Mouse (Mus musculus) cerebellum, postnatal 10 days (tissue): ENCODE data around the gene Dglucy.

Source experiments
- DNase-seq, 2 experiments: peaks; one replicate each; pipeline ENCODE4 v3.0.0; 2021; ENCODE audit warnings: mixed read lengths in 2 of 2

The Dglucy gene

GRCm38 (mm10) chr12:100844546-100844945 is 65.7 kb downstream of the Dglucy start:
- no peak for DNase-seq

DNA sequence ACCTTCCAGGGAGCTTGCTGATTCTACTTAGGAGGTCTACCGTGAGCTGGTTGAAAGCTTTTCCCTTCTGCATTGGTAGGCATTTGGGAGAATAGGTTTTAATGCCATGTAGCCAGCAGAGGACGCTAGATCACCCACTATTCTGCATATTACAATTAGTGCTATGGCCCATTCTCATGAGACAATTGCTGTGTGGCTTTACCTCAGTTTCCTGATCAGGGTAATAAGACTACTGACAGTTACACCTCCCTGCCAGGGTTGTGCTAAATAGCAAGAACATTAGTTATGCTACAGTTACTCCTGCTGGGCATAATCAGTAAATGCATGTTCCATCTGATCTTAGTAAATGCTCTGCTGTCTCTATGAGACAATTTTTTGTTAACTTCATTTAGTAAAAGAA is 67.0 kb downstream of the Dglucy start:
- DNase-seq = no peak

- no peak for DNase-seq
These were observed 67.7 kb downstream of the Dglucy start for GRCm38 (mm10) chr12:100846566-100846965.

GRCm38 (mm10) chr12:100847437-100848080 is 68.7 kb downstream of the Dglucy start:
- DNase-seq = no peak

DNA sequence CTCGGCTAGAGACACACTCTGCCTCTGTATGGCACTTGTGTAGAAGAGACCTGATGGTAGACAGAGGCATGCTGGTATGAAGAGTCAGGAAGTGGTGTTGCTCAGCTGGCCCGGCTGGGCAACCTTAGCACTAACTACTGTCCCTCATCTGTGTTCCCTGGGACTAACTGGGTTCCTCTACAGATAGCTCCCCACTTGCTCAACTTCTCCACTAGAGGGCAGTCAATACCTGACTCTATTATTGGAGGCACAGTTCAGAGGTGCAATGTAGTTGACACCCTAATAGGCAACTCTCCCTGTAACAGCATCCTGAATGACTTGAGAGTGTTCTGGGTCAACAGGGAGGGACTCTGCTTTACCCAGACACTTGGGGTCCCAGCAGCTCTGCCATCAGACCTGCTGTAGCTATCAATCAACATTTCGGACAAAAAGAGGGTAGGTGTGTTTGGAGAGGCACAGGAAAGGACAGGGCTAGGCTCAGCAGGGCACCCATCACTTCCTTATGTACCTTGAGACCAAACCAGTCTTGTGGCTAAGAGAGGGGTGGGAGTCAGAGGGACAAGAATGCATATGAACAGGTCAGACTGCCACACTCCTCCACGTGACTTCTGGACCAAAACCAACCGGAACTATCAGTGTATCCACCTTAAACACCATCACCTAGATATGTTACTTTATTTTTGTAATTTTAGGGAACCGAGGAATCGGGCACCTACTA is 70.7 kb downstream of the Dglucy start:
- peak; percentile 74 to 83 for DNase-seq

DNA sequence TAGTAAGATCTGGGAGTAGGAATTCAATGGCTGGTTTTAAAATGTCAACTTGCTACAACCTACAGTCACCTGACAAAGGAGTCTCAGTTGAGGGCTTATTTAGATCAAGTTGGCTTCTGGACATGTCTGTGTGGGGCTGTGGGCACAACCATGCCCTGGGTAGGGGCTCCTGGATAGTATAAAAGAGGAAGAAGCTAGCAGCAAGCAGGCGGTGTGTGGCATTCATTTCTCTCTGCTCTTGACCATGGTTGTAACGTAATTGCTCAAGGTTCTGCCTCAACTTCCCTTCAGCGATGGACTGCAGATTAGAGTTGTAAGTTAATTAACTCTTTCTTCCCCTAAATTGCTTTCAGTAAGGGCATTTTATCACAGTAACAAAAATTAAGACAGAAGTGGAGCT is 73.5 kb downstream of the Dglucy start:
- DNase-seq = no peak

GRCm38 (mm10) chr12:100856337-100856736 is 77.5 kb downstream of the Dglucy start:
- no peak for DNase-seq

- DNase-seq = peak; percentile 46 to 48
These were observed 78.9 kb downstream of the Dglucy start for GRCm38 (mm10) chr12:100857791-100858190.

DNA sequence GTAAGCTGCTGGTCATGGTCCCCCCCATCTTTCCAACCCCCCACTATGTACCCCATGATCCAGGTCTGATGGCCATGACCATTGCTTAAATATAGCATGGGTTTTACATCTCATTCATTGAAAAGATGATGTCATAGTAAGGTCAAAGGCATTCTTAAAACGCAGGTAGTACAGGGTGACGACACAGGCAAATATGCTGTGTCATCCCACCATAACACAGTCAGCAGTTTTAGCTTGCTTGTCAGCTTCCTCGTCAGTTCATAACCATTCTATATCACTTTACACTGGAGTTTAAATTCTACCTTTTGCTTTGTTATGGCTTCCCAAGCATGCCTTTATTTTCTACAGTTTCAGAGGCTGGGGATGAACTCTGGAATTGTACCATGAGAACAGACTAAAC is 83.4 kb downstream of the Dglucy start:
- DNase-seq = no peak

- DNase-seq = peak; percentile 44 to 46
These were observed 84.1 kb downstream of the Dglucy start for GRCm38 (mm10) chr12:100862856-100863446.

DNA sequence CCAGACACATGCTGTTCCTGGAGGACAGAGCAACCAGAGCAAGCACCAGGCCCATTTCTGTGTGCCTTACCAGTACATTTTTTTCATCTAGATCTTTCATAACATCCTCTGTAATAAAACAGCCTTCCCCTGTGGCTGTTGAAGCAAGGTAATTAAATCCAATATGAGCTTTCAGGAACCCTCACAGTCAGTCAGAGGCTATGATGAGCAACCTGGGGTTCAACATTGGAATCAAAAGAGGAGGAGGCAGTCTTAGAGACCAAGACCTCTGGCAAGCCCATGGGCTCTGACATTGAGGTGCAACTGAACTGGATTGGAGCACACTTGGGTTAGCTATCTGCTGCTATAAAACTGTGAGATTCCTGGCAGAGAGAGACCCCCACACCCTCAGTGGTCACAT is 86.2 kb downstream of the Dglucy start:
- DNase-seq = peak in 1 of 2 experiments; percentile 34

- DNase-seq = peak in 1 of 2 experiments; percentile 32
These were observed 86.7 kb downstream of the Dglucy start for GRCm38 (mm10) chr12:100865509-100866078.

GRCm38 (mm10) chr12:100867097-100867496 is 88.2 kb downstream of the Dglucy start:
- DNase-seq = peak; percentile 92 to 96

- DNase-seq = no peak
These were observed 89.3 kb downstream of the Dglucy start for GRCm38 (mm10) chr12:100868049-100868622.

- DNase-seq = no peak
These were observed 92.4 kb downstream of the Dglucy start for GRCm38 (mm10) chr12:100871234-100871633.

GRCm38 (mm10) chr12:100871841-100872240 is 93.0 kb downstream of the Dglucy start:
- DNase-seq = no peak

DNA sequence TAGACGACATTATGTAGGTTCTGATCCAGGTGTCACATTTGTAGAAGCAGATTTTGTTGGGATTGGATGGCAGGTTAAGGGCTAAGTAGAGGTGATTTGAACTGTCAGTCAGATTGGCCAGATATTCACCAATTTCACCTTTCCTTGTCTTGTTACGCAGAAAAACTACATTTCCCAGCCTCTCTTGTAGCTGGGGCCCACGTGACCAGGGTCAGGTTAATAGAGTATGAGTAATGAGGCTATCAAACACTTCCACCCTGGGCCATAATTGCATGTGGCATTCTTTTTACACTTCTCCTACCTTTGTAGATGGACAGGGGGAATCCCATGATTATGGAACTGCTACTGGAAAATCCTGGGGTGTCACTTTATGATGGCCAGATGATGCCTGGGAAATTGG is 94.8 kb downstream of the Dglucy start:
- DNase-seq = no peak

DNA sequence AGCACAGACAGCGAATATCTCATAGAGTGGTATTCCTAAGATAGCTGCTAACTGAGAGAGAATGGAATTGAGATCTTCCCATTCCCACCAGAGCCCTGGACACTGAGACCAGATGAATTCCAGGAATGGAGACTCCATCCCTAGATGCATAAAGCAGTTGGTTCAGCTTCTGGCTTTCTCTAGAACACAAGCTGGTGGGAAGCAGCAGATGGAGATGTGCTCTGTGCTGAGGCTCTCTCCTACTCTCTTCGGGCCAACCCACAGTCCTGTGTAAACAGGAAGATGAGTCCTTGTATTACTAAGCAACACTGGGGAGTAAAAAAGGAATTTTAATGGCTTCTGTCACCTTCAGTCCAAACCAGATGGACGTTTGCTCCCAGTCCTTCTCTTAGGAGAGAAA is 96.7 kb downstream of the Dglucy start:
- DNase-seq = no peak

GRCm38 (mm10) chr12:100875960-100876359 is 97.1 kb downstream of the Dglucy start:
- no peak for DNase-seq

DNA sequence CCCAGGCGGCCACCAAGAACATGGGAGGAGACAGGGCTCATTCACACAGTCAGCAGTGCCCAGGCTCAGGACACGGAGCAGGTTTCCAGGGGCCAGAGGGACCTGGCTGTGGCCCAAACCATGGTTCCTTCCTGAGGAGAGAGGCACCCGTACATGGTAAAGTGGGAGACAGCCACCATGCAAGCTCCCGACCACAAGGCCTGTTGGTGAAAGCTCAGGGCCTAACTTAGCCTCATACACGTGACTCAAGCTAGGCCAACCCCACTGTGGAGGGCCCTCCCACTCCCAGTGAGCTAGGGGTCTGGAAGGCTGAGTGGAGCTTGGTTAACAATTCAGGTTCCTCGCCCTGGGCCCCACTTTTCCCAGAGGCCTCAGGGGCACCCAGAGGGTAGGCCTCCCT is 99.1 kb downstream of the Dglucy start:
- peak; percentile 33 to 34 for DNase-seq

GRCm38 (mm10) chr12:100878556-100878955 is 99.7 kb downstream of the Dglucy start:
- peak in 1 of 2 experiments; percentile 61 for DNase-seq

- DNase-seq = no peak
These were observed 104.3 kb downstream of the Dglucy start for GRCm38 (mm10) chr12:100883168-100883567.

GRCm38 (mm10) chr12:100885585-100885984 is 106.7 kb downstream of the Dglucy start:
- DNase-seq = no peak
